Mouse (Mus musculus): ENCODE data around the gene 1700013H16Rik. TPM values are rescaled to one million over a fixed set of nuclear protein-coding genes. Genes with fewer than 3 reads are reported as not detected.

Gene 1700013H16Rik
- polyA plus RNA-seq, 1 experiment from 2014 or later = not detected

GRCm38 (mm10) chrX:53694008-53694777 lies 63.4 kb downstream of the 1700013H16Rik start:
- WGBS = 66% methylated on average over 9 of the region's 9 CpGs

GRCm38 (mm10) chrX:53693141-53693540 lies 64.5 kb downstream of the 1700013H16Rik start:
- H3K4me3 ChIP-seq = no peak overlapping the region
- H3K4me1 ChIP-seq (replicated peaks) = no peaks in the 10 kb centered on the region
- no peak for ATAC-seq (ENCODE audit: insufficient number of reproducible peaks, low FRiP score)
- H3K36me3 ChIP-seq = no peaks in the 10 kb centered on the region
- 0 out of 2 replicates have a peak, but pooled peaks cover 5% of the 10 kb centered on the region for H3K9me3 ChIP-seq (replicated peaks)
- H3K4me2 ChIP-seq = no peak overlapping the region
- no peak overlapping the region for H3K9ac ChIP-seq
- no peak overlapping the region for H3K27ac ChIP-seq (ENCODE audit: poor library complexity, severe bottlenecking)
- H3K27me3 ChIP-seq (replicated peaks) = 0 out of 2 replicates have a peak, but pooled peaks cover 16% of the 10 kb centered on the region
- 63% methylated on average over 2 of the region's 2 CpGs for WGBS

More at GRCm38 (mm10) chrX:53694008-53694777, 63.4 kb downstream of the 1700013H16Rik start:
- H3K36me3 ChIP-seq = no peaks in the 10 kb centered on the region
- no peak overlapping the region for H3K4me2 ChIP-seq
- no peak overlapping the region for H3K4me3 ChIP-seq
- 0 out of 2 replicates have a peak, but pooled peaks cover 16% of the 10 kb centered on the region for H3K27me3 ChIP-seq (replicated peaks)
- no peak overlapping the region for H3K9ac ChIP-seq
- ATAC-seq (ENCODE audit: insufficient number of reproducible peaks, low FRiP score) = no peak
- 0 out of 2 replicates have a peak, but pooled peaks cover 5% of the 10 kb centered on the region for H3K9me3 ChIP-seq (replicated peaks)
- no peak overlapping the region for H3K27ac ChIP-seq (ENCODE audit: poor library complexity, severe bottlenecking)
- H3K4me1 ChIP-seq (replicated peaks) = no peaks in the 10 kb centered on the region

Other genes with a start within 250 kb of the 1700013H16Rik start
- 49.7 and 56.2 TPM in 2 replicates for gene Rtl8c, start 149.8 kb downstream of the 1700013H16Rik start, polyA plus RNA-seq (2016; fragmentation: Nextera tagmentation; extraction: Ambion mirVana)
- not detected in 2 replicates for gene Gm14597, start 148.9 kb downstream of the 1700013H16Rik start, polyA plus RNA-seq (2016; fragmentation: Nextera tagmentation; extraction: Ambion mirVana)
- 93.5 and 98.2 TPM in 2 replicates for gene Rtl8a, start 114.1 kb downstream of the 1700013H16Rik start, polyA plus RNA-seq (2016; fragmentation: Nextera tagmentation; extraction: Ambion mirVana)
- gene Rtl8b, start 87.4 kb downstream of the 1700013H16Rik start, polyA plus RNA-seq (2016; fragmentation: Nextera tagmentation; extraction: Ambion mirVana) = 70.1 and 72.6 TPM in 2 replicates
- gene 4930502E18Rik, start 33.0 kb downstream of the 1700013H16Rik start, polyA plus RNA-seq (2016; fragmentation: Nextera tagmentation; extraction: Ambion mirVana) = 0.27 and 0.48 TPM in 2 replicates
- gene Zfp36l3, start 18.6 kb upstream of the 1700013H16Rik start, polyA plus RNA-seq (2016; fragmentation: Nextera tagmentation; extraction: Ambion mirVana) = not detected in 2 replicates
- gene Xlr, start 39.9 kb upstream of the 1700013H16Rik start, polyA plus RNA-seq (2016; fragmentation: Nextera tagmentation; extraction: Ambion mirVana) = 2.0 and 3.1 TPM in 2 replicates